Mouse (Mus musculus) hindbrain, embryonic 13.5 days (tissue): ENCODE results near the gene Ror1. TPM values are rescaled to one million over a fixed set of nuclear protein-coding genes. Genes with fewer than 3 reads are reported as not detected.

Experiments used
- ATAC-seq: fragments of 200-750 bp; cut with Nextera tagmentation; 2 replicates; pipeline ENCODE4 v1.8.0; 2017; ENCODE audit warnings: moderate TSS enrichment; ENCODE audit not compliant: low FRiP score
- H3K27ac ChIP-seq: fragments of 300-500 bp; sonication (generic); 2 replicates; pipeline ENCODE4 v1.5.1; 2015; ENCODE audit warnings: inconsistent platforms, mild to moderate bottlenecking, moderate library complexity
- H3K27me3 ChIP-seq: fragments of 300-500 bp; sonication (generic); 2 replicates; pipeline ENCODE4 v1.6.1; 2015; ENCODE audit warnings: mild to moderate bottlenecking, inconsistent platforms
- H3K36me3 ChIP-seq: fragments of 300-500 bp; sonication (generic); 2 replicates; pipeline ENCODE4 v1.6.1; 2015; ENCODE audit warnings: mild to moderate bottlenecking, inconsistent platforms
- H3K4me1 ChIP-seq: fragments of 300-500 bp; sonication (generic); replicated peaks from 2 replicates; pipeline ENCODE4 v1.6.1; 2015; ENCODE audit warnings: inconsistent platforms
- H3K4me2 ChIP-seq: fragments of 300-500 bp; sonication (generic); 2 replicates; pipeline ENCODE4 v1.6.1; 2015; ENCODE audit warnings: inconsistent platforms, mild to moderate bottlenecking, moderate library complexity
- H3K4me3 ChIP-seq: fragments of 300-500 bp; sonication (generic); 2 replicates; pipeline ENCODE4 v1.5.1; 2015; ENCODE audit warnings: mild to moderate bottlenecking, inconsistent platforms
- H3K9ac ChIP-seq: fragments of 300-500 bp; sonication (generic); 2 replicates; pipeline ENCODE4 v1.6.1; 2015; ENCODE audit warnings: mild to moderate bottlenecking, inconsistent platforms
- H3K9me3 ChIP-seq: fragments of 300-500 bp; sonication (generic); 2 replicates; pipeline ENCODE4 v1.6.1; 2016; ENCODE audit warnings: inconsistent platforms
- WGBS: fragments of 180-500 bp; shearing (Covaris S2); methylation state at CpG from one replicate; pipeline ENCODE4 v1.1.7; 2015; 5-methylcytosine and 5-hydroxymethylcytosine counted together
- polyA plus RNA-seq: library from polyadenylated mRNA; unstranded; fragments of >200 nt; fragmentation: Nextera tagmentation; extraction: Ambion mirVana; gene quantifications from 2 replicates; pipeline ENCODE4 v1.2.1, GENCODE M21; 2015

Gene Ror1
- polyA plus RNA-seq, 1 experiment from 2014 or later, result 1.9 TPM

DNA sequence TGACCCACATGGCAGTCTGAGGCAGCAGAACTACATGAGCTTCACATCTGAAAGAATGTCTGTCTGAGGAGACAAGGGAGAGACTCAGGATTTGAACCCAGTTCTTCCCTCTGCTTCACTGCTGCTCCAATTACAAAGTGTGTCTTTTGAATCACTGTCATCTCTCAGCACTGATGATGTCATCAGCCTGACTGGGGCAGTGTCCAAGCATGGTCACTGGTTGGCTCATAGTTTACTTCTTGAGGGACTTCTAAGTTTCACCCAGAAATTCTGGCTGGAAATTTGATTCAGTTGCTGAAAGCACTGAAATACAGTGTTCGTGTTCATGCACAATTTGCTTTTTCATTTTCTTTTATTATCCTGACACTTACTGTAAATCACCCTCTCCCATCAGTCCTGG, 219.5 kb downstream of the Ror1 start:
- no peaks in the 10 kb centered on the region for H3K4me1 ChIP-seq
- H3K27me3 ChIP-seq, result no peaks in the 10 kb centered on the region
- no peak overlapping the region for H3K4me3 ChIP-seq
- no peak for ATAC-seq
- H3K4me2 ChIP-seq, result no peak overlapping the region
- H3K36me3 ChIP-seq, result no peaks in the 10 kb centered on the region
- H3K27ac ChIP-seq, result no peak overlapping the region; the same call in 1 of the 2 replicates
- 63% methylated on average over 1 of the region's 1 CpGs for WGBS
- H3K9ac ChIP-seq, result no peak overlapping the region
- no peaks in the 10 kb centered on the region for H3K9me3 ChIP-seq

DNA sequence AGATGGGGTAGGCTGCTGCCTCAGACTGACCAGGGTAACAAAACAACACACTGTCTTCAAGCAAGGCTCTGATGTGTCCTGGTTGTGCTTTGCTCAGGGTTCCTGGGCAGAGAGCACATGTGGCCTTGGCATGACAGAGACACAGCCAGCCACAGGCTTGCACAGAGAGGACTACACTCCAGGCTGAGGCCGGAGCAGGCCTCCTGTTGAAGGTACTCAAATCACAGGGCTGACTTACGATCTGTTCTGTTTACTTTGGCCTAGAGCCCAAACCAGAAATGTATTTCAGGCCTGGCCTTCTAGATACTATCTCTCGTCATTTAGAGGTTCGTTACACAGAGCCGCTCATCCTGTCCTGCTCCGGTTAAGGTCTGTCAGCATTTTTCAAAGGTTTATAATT, 226.2 kb downstream of the Ror1 start:
- no peaks in the 10 kb centered on the region for H3K27me3 ChIP-seq
- no peak overlapping the region for H3K4me2 ChIP-seq
- no peak overlapping the region for H3K27ac ChIP-seq
- H3K4me3 ChIP-seq, result no peak overlapping the region
- H3K9me3 ChIP-seq, result no peaks in the 10 kb centered on the region
- 77% methylated on average over 6 of the region's 6 CpGs for WGBS
- H3K4me1 ChIP-seq, result peaks cover 3% of the 10 kb centered on the region; the same call in 1 of the 2 replicates
- H3K36me3 ChIP-seq, result no peaks in the 10 kb centered on the region
- H3K9ac ChIP-seq, result no peak overlapping the region
- ATAC-seq, result no peak

DNA sequence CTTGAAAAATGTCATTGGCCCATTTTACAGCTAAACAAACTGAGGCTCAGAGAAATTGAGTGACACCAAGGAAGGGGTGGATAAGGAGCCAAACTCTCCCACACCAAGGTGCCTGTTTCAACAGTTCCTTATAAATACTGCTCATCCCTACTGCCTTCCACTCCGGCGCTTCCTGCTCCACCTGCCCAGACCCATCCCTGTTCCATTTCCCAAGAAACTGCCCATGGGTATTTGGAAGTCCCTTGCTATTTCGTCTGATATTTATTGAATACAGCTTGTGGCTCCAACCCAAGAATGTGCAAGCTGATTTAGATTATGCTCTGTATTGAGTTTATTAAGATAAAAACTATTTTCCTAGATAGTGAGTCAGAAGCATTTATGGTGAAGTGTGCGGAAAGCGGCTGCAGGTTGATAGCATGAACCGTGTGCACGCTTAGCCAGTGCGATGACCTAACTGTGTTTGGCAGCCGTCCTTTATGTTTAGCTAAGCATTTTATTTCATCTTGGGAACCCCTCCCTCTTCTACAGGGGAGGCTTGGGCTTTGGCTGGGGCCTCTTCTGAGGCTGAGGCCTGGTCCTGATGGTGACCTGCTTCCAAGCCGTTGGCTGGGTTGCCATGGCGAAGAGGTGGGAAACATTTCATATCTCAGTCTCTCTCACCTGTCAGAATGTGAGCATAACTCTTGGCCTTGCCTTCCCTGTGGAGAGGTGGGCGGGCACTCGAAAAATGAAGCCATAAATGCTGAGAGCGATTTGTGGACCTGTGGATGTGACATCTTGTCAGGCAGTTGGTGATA, 229.3 kb downstream of the Ror1 start:
- Histone ChIP-seq H3K36me3 (no peaks in the 10 kb centered on the region), H3K27me3 (no peaks in the 10 kb centered on the region), H3K4me2 (no peak overlapping the region), H3K9me3 (no peaks in the 10 kb centered on the region), H3K9ac (no peak overlapping the region), H3K27ac (no peak overlapping the region), H3K4me3 (no peak overlapping the region), H3K4me1 (peaks cover 3% of the 10 kb centered on the region; the same call in 1 of the 2 replicates)
- WGBS, result 88% methylated on average over 14 of the region's 14 CpGs
- ATAC-seq, result no peak

DNA sequence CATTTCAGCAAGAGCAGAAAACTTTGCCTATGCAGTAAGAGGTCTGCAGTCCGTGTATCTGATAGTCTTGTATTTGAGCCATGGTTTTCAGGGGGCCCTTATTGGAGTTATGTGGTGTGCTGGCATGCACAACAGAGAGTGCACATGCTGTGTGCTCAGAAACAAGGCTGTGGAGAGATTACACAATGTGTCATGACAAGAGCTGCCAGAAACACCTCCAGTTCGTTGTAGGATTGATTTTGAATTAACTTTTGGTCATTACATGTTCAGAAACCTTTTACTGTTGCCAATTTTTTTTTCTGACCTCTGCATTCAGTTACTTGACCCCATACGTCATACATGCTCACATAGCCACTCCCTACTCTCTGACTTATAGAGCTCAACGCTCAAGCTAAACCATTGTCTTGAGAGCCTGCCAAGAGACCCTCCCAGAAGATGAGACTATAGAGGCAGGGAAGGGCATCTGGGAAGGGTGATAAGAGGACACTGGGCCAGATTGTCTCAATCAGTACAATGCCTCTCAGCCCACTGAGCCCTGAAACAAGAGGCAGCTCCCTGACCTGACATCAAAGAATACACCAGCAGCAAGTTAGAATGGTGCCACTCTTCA, 232.9 kb downstream of the Ror1 start:
- Histone ChIP-seq H3K9ac (no peak overlapping the region), H3K27me3 (no peaks in the 10 kb centered on the region), H3K9me3 (no peaks in the 10 kb centered on the region), H3K4me1 (0 out of 2 replicates have a peak, but pooled peaks cover 3% of the 10 kb centered on the region), H3K27ac (no peak overlapping the region), H3K36me3 (no peaks in the 10 kb centered on the region), H3K4me3 (no peak overlapping the region), H3K4me2 (no peak overlapping the region)
- ATAC-seq, result no peak
- WGBS, result 38% methylated on average over 4 of the region's 4 CpGs

GRCm38 (mm10) chr4:100335168-100335567, 239.6 kb downstream of the Ror1 start:
- Histone ChIP-seq H3K4me3 (no peak overlapping the region), H3K9ac (no peak overlapping the region), H3K4me2 (no peak overlapping the region), H3K9me3 (no peaks in the 10 kb centered on the region), H3K27ac (no peak overlapping the region), H3K36me3 (no peaks in the 10 kb centered on the region), H3K4me1 (no peaks in the 10 kb centered on the region), H3K27me3 (no peaks in the 10 kb centered on the region)
- ATAC-seq, result no peak
- 73% methylated on average over 2 of the region's 2 CpGs for WGBS

- no peaks in the 10 kb centered on the region for H3K27me3 ChIP-seq
- no peak for ATAC-seq
- no peaks in the 10 kb centered on the region for H3K9me3 ChIP-seq
- no peaks in the 10 kb centered on the region for H3K4me1 ChIP-seq
- H3K4me3 ChIP-seq, result no peak overlapping the region
- H3K36me3 ChIP-seq, result no peaks in the 10 kb centered on the region
- H3K9ac ChIP-seq, result no peak overlapping the region
- H3K27ac ChIP-seq, result no peak overlapping the region
- 88% methylated on average over 3 of the region's 3 CpGs for WGBS
- no peak overlapping the region for H3K4me2 ChIP-seq
These were observed 252.2 kb downstream of the Ror1 start for GRCm38 (mm10) chr4:100347791-100348190.

GRCm38 (mm10) chr4:100350106-100350795, 254.7 kb downstream of the Ror1 start:
- no peak overlapping the region for H3K9ac ChIP-seq
- H3K9me3 ChIP-seq, result no peaks in the 10 kb centered on the region
- H3K4me3 ChIP-seq, result no peak overlapping the region
- no peak overlapping the region for H3K27ac ChIP-seq
- H3K36me3 ChIP-seq, result no peaks in the 10 kb centered on the region
- H3K27me3 ChIP-seq, result no peaks in the 10 kb centered on the region
- no peak for ATAC-seq
- H3K4me1 ChIP-seq, result no peaks in the 10 kb centered on the region
- H3K4me2 ChIP-seq, result no peak overlapping the region
- WGBS, result 88% methylated on average over 7 of the region's 7 CpGs

GRCm38 (mm10) chr4:100351797-100352290, 256.3 kb downstream of the Ror1 start:
- no peak for ATAC-seq
- no peaks in the 10 kb centered on the region for H3K27me3 ChIP-seq
- peaks cover 4% of the 10 kb centered on the region; the same call in 1 of the 2 replicates for H3K4me1 ChIP-seq
- H3K4me3 ChIP-seq, result no peak overlapping the region
- no peak overlapping the region for H3K27ac ChIP-seq
- H3K4me2 ChIP-seq, result no peak overlapping the region
- no peaks in the 10 kb centered on the region for H3K36me3 ChIP-seq
- no peak overlapping the region for H3K9ac ChIP-seq
- no peaks in the 10 kb centered on the region for H3K9me3 ChIP-seq

DNA sequence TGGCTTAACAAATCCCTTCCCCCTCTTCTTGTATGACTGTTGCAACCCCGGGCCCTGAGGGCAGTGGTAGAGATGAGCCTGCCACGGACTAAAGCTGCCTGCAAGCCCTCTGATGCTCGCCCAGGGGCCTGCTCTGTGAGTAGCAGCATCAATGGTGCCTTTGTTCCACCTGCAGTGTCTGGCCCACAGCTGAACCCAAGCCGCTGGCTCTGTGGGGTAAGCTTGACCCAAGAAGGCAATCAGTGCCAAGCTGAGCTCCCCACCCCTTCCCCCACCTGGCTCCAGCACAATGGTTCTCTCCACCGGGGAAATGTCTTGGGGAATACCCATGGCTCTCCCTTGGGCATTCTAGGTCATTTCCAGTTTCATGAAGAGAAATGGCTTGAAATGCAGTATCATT, 260.0 kb downstream of the Ror1 start:
- Histone ChIP-seq H3K27ac (no peak overlapping the region), H3K9ac (no peak overlapping the region), H3K9me3 (no peaks in the 10 kb centered on the region), H3K36me3 (no peaks in the 10 kb centered on the region), H3K4me2 (no peak overlapping the region), H3K4me1 (peaks cover 4% of the 10 kb centered on the region; the same call in 1 of the 2 replicates), H3K27me3 (no peaks in the 10 kb centered on the region), H3K4me3 (no peak overlapping the region)
- ATAC-seq, result 0 out of 2 replicates have a peak, but pooled peaks have one; percentile 36
- 57% methylated on average over 5 of the region's 5 CpGs for WGBS

- no peaks in the 10 kb centered on the region for H3K27me3 ChIP-seq
- ATAC-seq, result no peak
- no peak overlapping the region for H3K27ac ChIP-seq
- H3K36me3 ChIP-seq, result no peaks in the 10 kb centered on the region
- H3K4me3 ChIP-seq, result no peak overlapping the region
- H3K4me1 ChIP-seq, result peaks cover 4% of the 10 kb centered on the region; the same call in 1 of the 2 replicates
- H3K4me2 ChIP-seq, result no peak overlapping the region
- H3K9me3 ChIP-seq, result no peaks in the 10 kb centered on the region
- WGBS, result 86% methylated on average over 4 of the region's 4 CpGs
- no peak overlapping the region for H3K9ac ChIP-seq
These were observed 262.4 kb downstream of the Ror1 start for GRCm38 (mm10) chr4:100357881-100358589.

GRCm38 (mm10) chr4:100363666-100364065, 268.1 kb downstream of the Ror1 start:
- H3K27ac ChIP-seq, result no peak overlapping the region
- H3K9me3 ChIP-seq, result no peaks in the 10 kb centered on the region
- no peak overlapping the region for H3K4me2 ChIP-seq
- 95% methylated on average over 7 of the region's 7 CpGs for WGBS
- H3K27me3 ChIP-seq, result no peaks in the 10 kb centered on the region
- H3K4me1 ChIP-seq, result no peaks in the 10 kb centered on the region
- H3K4me3 ChIP-seq, result no peak overlapping the region
- no peak for ATAC-seq
- no peak overlapping the region for H3K9ac ChIP-seq
- H3K36me3 ChIP-seq, result no peaks in the 10 kb centered on the region

DNA sequence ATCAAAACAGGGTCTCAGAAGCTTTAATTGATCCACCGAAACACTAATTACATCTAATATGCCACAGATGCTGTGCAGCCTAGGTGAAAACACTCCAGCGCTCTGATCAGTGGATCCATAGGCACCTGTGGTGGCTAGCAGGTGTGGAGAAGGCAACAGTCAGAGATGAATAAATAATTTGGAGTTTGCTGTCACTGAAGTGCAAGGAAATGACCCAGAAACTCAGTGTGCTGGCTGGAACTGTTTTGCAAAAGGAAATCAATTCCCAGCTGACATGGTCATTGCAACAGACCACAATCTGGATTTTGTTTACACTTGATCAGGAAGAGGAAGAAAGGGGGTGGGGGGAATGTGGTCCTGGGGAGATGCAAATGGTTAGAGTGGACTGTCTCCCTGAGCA, 273.1 kb downstream of the Ror1 start:
- no peaks in the 10 kb centered on the region for H3K4me1 ChIP-seq
- H3K4me2 ChIP-seq, result no peak overlapping the region
- no peak overlapping the region for H3K4me3 ChIP-seq
- no peaks in the 10 kb centered on the region for H3K27me3 ChIP-seq
- no peaks in the 10 kb centered on the region for H3K9me3 ChIP-seq
- no peak overlapping the region for H3K9ac ChIP-seq
- no peak overlapping the region for H3K27ac ChIP-seq
- no peaks in the 10 kb centered on the region for H3K36me3 ChIP-seq
- WGBS, result 94% methylated on average over 2 of the region's 2 CpGs
- no peak for ATAC-seq
